Mouse (Mus musculus) adrenal gland, adult 8-10 months (tissue): ENCODE data around the gene Wdr90. TPM values are rescaled to one million over a fixed set of nuclear protein-coding genes. Genes with fewer than 3 reads are reported as not detected.
"Not testable (repeated sequence)": the region's sequence is repeated elsewhere in the genome, so short reads cannot be mapped to it uniquely, and the experiment has no call there.

Source experiments
- DNase-seq: peaks from one replicate; pipeline ENCODE4 v3.0.0; 2022
- total RNA-seq, 4 experiments: library from RNA; stranded (reverse); gene quantifications; 2 replicates each; pipeline ENCODE4 v1.2.4; 2022

The Wdr90 gene
- total RNA-seq, 4 experiments from 2014 or later: 14.7 to 41.8 (median 22.9) TPM

GRCm38 (mm10) chr17:25830200-25830753 lies 31.0 kb downstream of the Wdr90 start:
- no peak for DNase-seq

- DNase-seq: no peak
Measured at GRCm38 (mm10) chr17:25829558-25830017, 31.7 kb downstream of the Wdr90 start.

- DNase-seq: peak; percentile 72
Measured at GRCm38 (mm10) chr17:25828712-25829557, 32.4 kb downstream of the Wdr90 start, which contains the start of gene Jmjd8. Gene Jmjd8 (plus strand): TSS chr17:25828867.

- no peak for DNase-seq
Measured at GRCm38 (mm10) chr17:25828223-25828594, 33.1 kb downstream of the Wdr90 start.

GRCm38 (mm10) chr17:25827546-25828222 lies 33.6 kb downstream of the Wdr90 start:
- no peak for DNase-seq

GRCm38 (mm10) chr17:25827011-25827410 lies 34.3 kb downstream of the Wdr90 start:
- DNase-seq: no peak

- no peak for DNase-seq
Measured at GRCm38 (mm10) chr17:25825984-25826570, 35.2 kb downstream of the Wdr90 start.

GRCm38 (mm10) chr17:25825311-25825710 lies 36.0 kb downstream of the Wdr90 start:
- no peak for DNase-seq

- DNase-seq: no peak
Measured at GRCm38 (mm10) chr17:25824362-25825142, 36.7 kb downstream of the Wdr90 start.

GRCm38 (mm10) chr17:25823452-25823851 lies 37.8 kb downstream of the Wdr90 start, which contains the start of gene Wdr24:
Gene Wdr24 (plus strand): TSS chr17:25823627.
- peak; percentile 65 for DNase-seq

GRCm38 (mm10) chr17:25818851-25819780 lies 42.2 kb downstream of the Wdr90 start:
- DNase-seq: no peak

- no peak for DNase-seq
Measured at GRCm38 (mm10) chr17:25817662-25818061, 43.6 kb downstream of the Wdr90 start.

- DNase-seq: peak; percentile 70
Measured at GRCm38 (mm10) chr17:25813471-25813870, 47.8 kb downstream of the Wdr90 start.

- DNase-seq: no peak
Measured at GRCm38 (mm10) chr17:25810890-25811289, 50.4 kb downstream of the Wdr90 start.

GRCm38 (mm10) chr17:25809606-25810340 lies 51.5 kb downstream of the Wdr90 start:
- DNase-seq: no peak

- peak; percentile 83 for DNase-seq
Measured at GRCm38 (mm10) chr17:25808789-25809605, 52.3 kb downstream of the Wdr90 start, which contains the start of gene Fbxl16. Gene Fbxl16 (plus strand): TSS chr17:25809085.

GRCm38 (mm10) chr17:25808028-25808427 lies 53.3 kb downstream of the Wdr90 start:
- no peak for DNase-seq

GRCm38 (mm10) chr17:25807452-25807851 lies 53.8 kb downstream of the Wdr90 start:
- DNase-seq: not testable (repeated sequence)

- no peak for DNase-seq
Measured at GRCm38 (mm10) chr17:25806507-25806906, 54.8 kb downstream of the Wdr90 start.
